Mouse (Mus musculus) forebrain, postnatal 0 days (tissue): ENCODE results near the gene Tspan9. TPM values are rescaled to one million over a fixed set of nuclear protein-coding genes. Genes with fewer than 3 reads are reported as not detected.

Source experiments
- ATAC-seq: fragments of 200-750 bp; cut with Nextera tagmentation; 2 replicates; pipeline ENCODE4 v1.8.0; 2017; ENCODE audit warnings: mild to moderate bottlenecking, moderate library complexity
- DNase-seq: peaks from one replicate; pipeline ENCODE4 v3.0.0-alpha.2; 2015
- H3K27ac ChIP-seq: fragments of 300-500 bp; sonication (generic); 2 replicates; pipeline ENCODE4 v1.5.1; 2014; ENCODE audit warnings: low read depth, mild to moderate bottlenecking, antibody characterized with exemption, low read length, moderate library complexity, mixed read lengths
- H3K27me3 ChIP-seq: fragments of 300-500 bp; sonication (generic); 2 replicates; pipeline ENCODE4 v1.6.1; 2014; ENCODE audit warnings: mild to moderate bottlenecking, low read length, mixed read lengths; ENCODE audit not compliant: insufficient read depth
- H3K36me3 ChIP-seq: fragments of 300-500 bp; sonication (generic); 2 replicates; pipeline ENCODE4 v1.6.1; 2014; ENCODE audit warnings: mild to moderate bottlenecking, moderate library complexity; ENCODE audit not compliant: insufficient read depth
- H3K4me1 ChIP-seq: fragments of 300-500 bp; sonication (generic); 2 replicates; pipeline ENCODE4 v1.6.1; 2014; ENCODE audit warnings: antibody characterized with exemption; ENCODE audit not compliant: insufficient read depth
- H3K4me2 ChIP-seq: fragments of 300-500 bp; sonication (generic); 2 replicates; pipeline ENCODE4 v1.6.1; 2014; ENCODE audit warnings: low read depth, mild to moderate bottlenecking, moderate library complexity
- H3K4me3 ChIP-seq: fragments of 300-500 bp; sonication (generic); 2 replicates; pipeline ENCODE4 v1.5.1; 2014; ENCODE audit warnings: low read depth, low read length, mixed read lengths
- H3K9ac ChIP-seq: fragments of 300-500 bp; sonication (generic); 2 replicates; pipeline ENCODE4 v1.6.1; 2014; ENCODE audit warnings: mild to moderate bottlenecking
- H3K9me3 ChIP-seq: fragments of 300-500 bp; sonication (generic); 2 replicates; pipeline ENCODE4 v1.6.1; 2016; ENCODE audit warnings: low read length
- CTCF ChIP-seq: sonication (generic); IDR thresholded peaks from 2 replicates; pipeline ENCODE4 v1.5.1; 2016; ENCODE audit warnings: antibody characterized with exemption, control low read depth, low read depth
- WGBS: fragments of 180-500 bp; shearing (Covaris S2); extraction: QIAGEN DNeasy Blood & Tissue Kit; methylation state at CpG from one replicate; pipeline ENCODE4 v1.1.7; 2014; 5-methylcytosine and 5-hydroxymethylcytosine counted together
- polyA plus RNA-seq: library from polyadenylated mRNA; unstranded; fragments of >200 nt; fragmentation: Nextera tagmentation; extraction: Ambion mirVana; gene quantifications from 2 replicates; pipeline ENCODE4 v1.2.1, GENCODE M21; 2015
- total RNA-seq: library from RNA; depleted of rRNA; stranded (reverse); fragments of >200 nt; gene quantifications from 2 replicates; pipeline ENCODE4 v1.2.3, GENCODE M21; 2014; rRNA removed

Tspan9 gene
- total RNA-seq (140 and 150 TPM in 2 replicates), polyA plus RNA-seq (52.7 and 63.9 TPM in 2 replicates)

- peak; percentile 62 for DNase-seq
- peak within 1 kb of the TSS; percentile 90 for H3K4me2 ChIP-seq
- 1% methylated on average over 51 of the region's 56 CpGs for WGBS
- H3K27me3 ChIP-seq: no peaks in the 10 kb centered on the region
- H3K4me1 ChIP-seq: 0 out of 2 replicates have a peak, but pooled peaks cover 4% of the 10 kb centered on the region
- TF ChIP-seq CTCF: peak; percentile 41
- H3K9me3 ChIP-seq: no peaks in the 10 kb centered on the region
- peak within 1 kb of the TSS; percentile 69 for H3K9ac ChIP-seq
- peak within 1 kb of the TSS; percentile 45; the same call in 1 of the 2 replicates for H3K27ac ChIP-seq
- peak; percentile 74 for ATAC-seq
- no peaks in the 10 kb centered on the region for H3K36me3 ChIP-seq
- H3K4me3 ChIP-seq: peak within 1 kb of the TSS; percentile 78
Observed at GRCm38 (mm10) chr6:128143390-128144020, at the start of gene Tspan9. TSS of gene Tspan9 (minus strand) at chr6:128143594.

- Histone ChIP-seq H3K9ac (no peak overlapping the region), H3K27me3 (no peaks in the 10 kb centered on the region), H3K4me2 (no peak overlapping the region), H3K9me3 (no peaks in the 10 kb centered on the region), H3K4me3 (no peak overlapping the region), H3K4me1 (no peaks in the 10 kb centered on the region), H3K36me3 (no peaks in the 10 kb centered on the region), H3K27ac (no peak overlapping the region)
- WGBS: 49% methylated on average over 2 of the region's 2 CpGs
- peak; percentile 42 for TF ChIP-seq CTCF
- DNase-seq (no peak), ATAC-seq (no peak)
Observed at GRCm38 (mm10) chr6:128183521-128183920, 40.1 kb upstream of the Tspan9 start.

- DNase-seq (no peak), ATAC-seq (no peak; the same call in 1 of the 2 replicates)
- no peaks in the 10 kb centered on the region for H3K36me3 ChIP-seq
- H3K4me3 ChIP-seq: no peak overlapping the region
- H3K4me2 ChIP-seq: no peak overlapping the region
- no peak for TF ChIP-seq CTCF
- H3K9ac ChIP-seq: no peak overlapping the region
- no peaks in the 10 kb centered on the region for H3K9me3 ChIP-seq
- no peaks in the 10 kb centered on the region for H3K4me1 ChIP-seq
- no peaks in the 10 kb centered on the region for H3K27me3 ChIP-seq
- WGBS: 70% methylated on average over 5 of the region's 5 CpGs
- H3K27ac ChIP-seq: no peak overlapping the region
Observed at GRCm38 (mm10) chr6:128181176-128181575, 37.8 kb upstream of the Tspan9 start.

GRCm38 (mm10) chr6:128179651-128180050 is 36.3 kb upstream of the Tspan9 start:
- 97% methylated on average over 1 of the region's 1 CpGs for WGBS
- no peak for DNase-seq
- Histone ChIP-seq H3K4me3 (no peak overlapping the region), H3K9me3 (no peaks in the 10 kb centered on the region), H3K9ac (no peak overlapping the region), H3K27me3 (no peaks in the 10 kb centered on the region), H3K4me2 (no peak overlapping the region), H3K4me1 (no peaks in the 10 kb centered on the region), H3K36me3 (no peaks in the 10 kb centered on the region), H3K27ac (no peak overlapping the region)
- TF ChIP-seq CTCF: no peak
- ATAC-seq: no peak

- Histone ChIP-seq H3K36me3 (no peaks in the 10 kb centered on the region), H3K4me2 (no peak overlapping the region), H3K9ac (no peak overlapping the region), H3K9me3 (no peaks in the 10 kb centered on the region), H3K4me3 (no peak overlapping the region), H3K27ac (no peak overlapping the region), H3K27me3 (no peaks in the 10 kb centered on the region), H3K4me1 (no peaks in the 10 kb centered on the region)
- TF ChIP-seq CTCF: peak; percentile 22
- ATAC-seq (no peak), DNase-seq (no peak)
- 61% methylated on average over 5 of the region's 5 CpGs for WGBS
Observed at GRCm38 (mm10) chr6:128179247-128179646, 35.9 kb upstream of the Tspan9 start.

- no peak overlapping the region for H3K9ac ChIP-seq
- WGBS: 80% methylated on average over 2 of the region's 2 CpGs
- no peaks in the 10 kb centered on the region for H3K9me3 ChIP-seq
- ATAC-seq (no peak), DNase-seq (no peak)
- TF ChIP-seq CTCF: no peak
- H3K4me1 ChIP-seq: no peaks in the 10 kb centered on the region
- H3K27ac ChIP-seq: no peak overlapping the region
- no peaks in the 10 kb centered on the region for H3K27me3 ChIP-seq
- no peaks in the 10 kb centered on the region for H3K36me3 ChIP-seq
- no peak overlapping the region for H3K4me3 ChIP-seq
- no peak overlapping the region for H3K4me2 ChIP-seq
Observed at GRCm38 (mm10) chr6:128178681-128179080, 35.3 kb upstream of the Tspan9 start.

- Histone ChIP-seq H3K27me3 (no peaks in the 10 kb centered on the region), H3K36me3 (no peaks in the 10 kb centered on the region), H3K4me2 (no peak overlapping the region), H3K4me3 (no peak overlapping the region), H3K27ac (no peak overlapping the region), H3K9me3 (no peaks in the 10 kb centered on the region), H3K4me1 (0 out of 2 replicates have a peak, but pooled peaks cover 4% of the 10 kb centered on the region), H3K9ac (no peak overlapping the region)
- TF ChIP-seq CTCF: peak; percentile 58
- DNase-seq: no peak
- 57% methylated on average over 6 of the region's 6 CpGs for WGBS
- no peak for ATAC-seq
Observed at GRCm38 (mm10) chr6:128168785-128169679, 25.6 kb upstream of the Tspan9 start.
